ENCODE assay signal across 11 mouse cellular contexts in the genomic region with DNA sequence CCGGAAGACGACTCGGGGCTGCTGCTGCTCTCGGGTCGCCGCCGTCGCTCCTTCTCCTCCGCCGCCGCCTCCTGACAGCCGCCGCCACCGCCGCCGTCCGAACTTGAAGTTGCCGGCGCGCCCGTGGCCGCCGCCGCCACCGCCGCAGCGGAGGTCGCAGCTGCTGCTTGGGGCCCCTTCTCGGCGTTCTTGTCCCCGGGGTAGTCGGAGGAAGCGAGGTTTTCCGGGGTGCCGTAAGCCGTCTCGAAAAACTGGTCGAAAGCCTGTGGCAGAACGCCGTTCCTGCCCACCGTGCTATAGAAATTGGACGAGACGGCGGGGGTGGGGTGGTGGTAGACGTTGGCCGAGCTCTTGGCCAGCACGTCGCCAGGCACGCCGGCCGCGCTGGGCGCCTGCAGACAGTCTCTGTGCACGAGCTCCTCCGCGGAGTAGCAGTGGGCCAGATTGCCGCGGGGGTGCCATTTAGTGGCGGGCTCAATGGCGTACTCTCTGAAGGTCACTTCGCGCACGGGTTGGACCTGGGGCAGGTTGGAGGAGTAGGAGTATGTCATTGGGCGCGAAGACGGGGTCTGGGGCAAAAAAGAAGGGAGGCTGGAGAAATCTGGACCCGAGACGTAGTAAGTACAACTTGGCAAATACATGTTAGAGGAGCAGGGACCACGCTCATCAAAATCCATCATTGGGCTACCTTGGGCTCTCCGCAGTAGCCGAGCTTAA. TPM values are rescaled to one million over a fixed set of nuclear protein-coding genes. Genes with fewer than 3 reads are reported as not detected.
DNase-seq lines count a peak whose midpoint lies in the region; ATAC-seq and TF ChIP-seq lines count a peak whose summit lies in the region.
"Had no signal": no experiment of that assay in that cellular context is flagged by ENCODE, and none has a peak within 500 bp of the region (broad histone marks: within the 10 kb centered on the region; RNA-seq: fewer than 3 reads in every experiment).

No protein-coding gene starts in this region.

- H3K4me3 ChIP-seq in heart, embryonic 14.5 days (ENCODE audit: control insufficient read depth in 1 of 2, insufficient read depth in 1 of 2, low read depth in 1 of 2, low read length in 2 of 2), result peak overlapping the region in 1 of 2 experiments; percentile 15; a peak in 1 of 4 replicates
- H3K4me3 ChIP-seq in C2C12 (ENCODE audit: insufficient read depth, poor library complexity, severe bottlenecking), result peak overlapping the region; percentile 75
- H3K4me3 ChIP-seq in embryonic fibroblast, embryonic 13.5 days (ENCODE audit: insufficient read depth, low read length), result peak overlapping the region; percentile 46
- peak overlapping the region; percentile 99 for H3K4me3 ChIP-seq in limb, embryonic 11.5 days (ENCODE audit: low read depth, low read length)

- peak overlapping the region; percentile 91 for H3ac ChIP-seq in C2C12 (ENCODE audit: control insufficient read depth, insufficient read length, low read depth)

- peaks cover 100% of the 10 kb centered on the region for H3K79me2 ChIP-seq in C2C12 (ENCODE audit: control insufficient read depth, insufficient read depth)

- TF ChIP-seq CTCF in C2C12 (IDR thresholded peaks at IDR 0.05; ENCODE audit: control insufficient read depth, insufficient read depth, insufficient read length), result no peak
- no peak for TF ChIP-seq CTCF in embryonic fibroblast, embryonic 13.5 days (IDR thresholded peaks at IDR 0.05; ENCODE audit: borderline replicate concordance, insufficient read depth, low read length)

- no peak overlapping the region for H3K9ac ChIP-seq in heart, embryonic 14.5 days (ENCODE audit: low read length)
- H3K9ac ChIP-seq in limb, embryonic 11.5 days (ENCODE audit: low read length), result peak overlapping the region; percentile 100

- no peak; the same call in 1 of the 2 replicates for TF ChIP-seq POLR2A in embryonic fibroblast, embryonic 13.5 days (IDR thresholded peaks at IDR 0.05; ENCODE audit: low read depth, low read length)

- ATAC-seq in heart, embryonic 14.5 days (ENCODE audit: insufficient number of reproducible peaks, insufficient read depth, low FRiP score, low read depth), result no peak
- ATAC-seq in limb, embryonic 11.5 days (ENCODE audit: insufficient number of reproducible peaks, low FRiP score, low TSS enrichment, low read depth), result 0 out of 2 replicates have a peak, but pooled peaks have one; percentile 2

- H3K27ac ChIP-seq in heart, embryonic 14.5 days (replicated peaks in 1 of 2; ENCODE audit: control insufficient read depth in 1 of 2, insufficient read depth in 1 of 2, low read depth in 2 of 2, low read length in 2 of 2), result no peak overlapping the region
- H3K27ac ChIP-seq in embryonic fibroblast, embryonic 13.5 days (ENCODE audit: insufficient read depth, low read length), result peak overlapping the region; percentile 47
- peak overlapping the region; percentile 99 for H3K27ac ChIP-seq in limb, embryonic 11.5 days (replicated peaks; ENCODE audit: low read depth, low read length)

- H3K36me3 ChIP-seq in heart, embryonic 14.5 days (ENCODE audit: control insufficient read depth, insufficient read depth, low read length), result no peaks in the 10 kb centered on the region
- peaks cover 13% of the 10 kb centered on the region for H3K36me3 ChIP-seq in C2C12 (ENCODE audit: control insufficient read depth, insufficient read depth)
- H3K36me3 ChIP-seq in limb, embryonic 11.5 days (ENCODE audit: control insufficient read depth, insufficient read depth, low read length), result no peaks in the 10 kb centered on the region
- H3K36me3 ChIP-seq: G1E had no signal

- 1% methylated on average over 59 of the region's 71 CpGs for WGBS in heart, embryonic 14.5 days
- under 1% methylated on average over 71 of the region's 71 CpGs for WGBS in limb, embryonic 11.5 days

- DNase-seq in heart, adult 18-20 months, result no peak
- peak; percentile 78 for DNase-seq in limb, embryonic 11.5 days (ENCODE audit: low spot score)
- no peak for DNase-seq in cerebellum, postnatal 10 days
- DNase-seq in yolk sac, embryonic 10.5 days (ENCODE audit: low spot score), result no peak
- DNase-seq in adrenal gland, postnatal 25 days, result no peak
- DNase-seq: adrenal gland, postnatal 14 days; cerebellum, postnatal 25 days had no signal

- H3K9me3 ChIP-seq in heart, embryonic 14.5 days (ENCODE audit: control insufficient read depth, low read length), result no peaks in the 10 kb centered on the region
- H3K9me3 ChIP-seq in limb, embryonic 11.5 days (ENCODE audit: control insufficient read depth, low read length), result no peaks in the 10 kb centered on the region
- H3K9me3 ChIP-seq: G1E had no signal

- peak overlapping the region; percentile 33 for H3K4me2 ChIP-seq in heart, embryonic 14.5 days (ENCODE audit: low read length)
- peak overlapping the region; percentile 83 for H3K4me2 ChIP-seq in limb, embryonic 11.5 days (ENCODE audit: low read depth, severe bottlenecking)

- H3K27me3 ChIP-seq in heart, embryonic 14.5 days (ENCODE audit: control insufficient read depth, insufficient read depth, low read length), result peaks cover 100% of the 10 kb centered on the region
- no peaks in the 10 kb centered on the region for H3K27me3 ChIP-seq in C2C12 (ENCODE audit: control insufficient read depth, insufficient read depth, insufficient read length)
- H3K27me3 ChIP-seq in limb, embryonic 11.5 days (ENCODE audit: control insufficient read depth, insufficient read depth, low read length), result no peaks in the 10 kb centered on the region

- H3K79me3 ChIP-seq in C2C12 (ENCODE audit: low read depth), result peaks cover 68% of the 10 kb centered on the region

- peaks cover under 1 to 6% of the 10 kb centered on the region in 2 experiments; a peak in 2 of 4 replicates for H3K4me1 ChIP-seq in heart, embryonic 14.5 days (ENCODE audit: control insufficient read depth in 2 of 2, insufficient read depth in 2 of 2, low read length in 2 of 2)
- H3K4me1 ChIP-seq in embryonic fibroblast, embryonic 13.5 days (ENCODE audit: control insufficient read depth, insufficient read depth, low read length), result no peaks in the 10 kb centered on the region
- peaks cover 17% of the 10 kb centered on the region for H3K4me1 ChIP-seq in limb, embryonic 11.5 days (ENCODE audit: control insufficient read depth, insufficient read depth, low read length)

TF ChIP-seq in C2C12, 6 proteins besides CTCF, POLR2A, EP300 and RAD21:
- TF ChIP-seq CEBPB (IDR thresholded peaks at IDR 0.05; ENCODE audit: low read depth) (no peak), FOSL1 (IDR thresholded peaks at IDR 0.05; ENCODE audit: insufficient read depth, low read length, poor library complexity, severe bottlenecking) (no peak)

RNA-seq across cellular contexts. Expression of a gene that starts 0.4 kb away (rescaled TPM):
- not detected in 2 replicates for polyA plus RNA-seq in heart, embryonic 14.5 days (2014; fragmentation: Nextera tagmentation; extraction: Ambion mirVana)
- not detected for total RNA-seq in heart, adult 18-20 months (2021)
- 19.2 TPM for polyA plus RNA-seq in C2C12 (2012; fragmentation: generic; extraction: Trizol)
- polyA plus RNA-seq in embryonic fibroblast, embryonic 13.5 days (2011; ENCODE audit: insufficient read length, low read depth, missing spikeins), result 5.1 and 9.2 TPM in 2 replicates
- polyA plus RNA-seq in limb, embryonic 11.5 days (2014; fragmentation: Nextera tagmentation; extraction: Ambion mirVana), result 66.3 and 78.0 TPM in 2 replicates
- not detected in 2 replicates for total RNA-seq in adrenal gland, postnatal 25 days (2021)
- total RNA-seq: adrenal gland, postnatal 14 days; G1E had no signal
- polyA plus RNA-seq: G1E had no signal

RNA-seq across cellular contexts. Expression of a gene that starts 4.5 kb away (rescaled TPM):
- polyA plus RNA-seq in heart, embryonic 14.5 days (2014; fragmentation: Nextera tagmentation; extraction: Ambion mirVana), result 0.11 and 0.12 TPM in 2 replicates
- total RNA-seq in heart, adult 18-20 months (2021), result not detected
- polyA plus RNA-seq in C2C12 (2012; fragmentation: generic; extraction: Trizol), result 19.8 TPM
- polyA plus RNA-seq in embryonic fibroblast, embryonic 13.5 days (2011; ENCODE audit: insufficient read length, low read depth, missing spikeins), result 12.1 and 18.2 TPM in 2 replicates
- polyA plus RNA-seq in limb, embryonic 11.5 days (2014; fragmentation: Nextera tagmentation; extraction: Ambion mirVana), result 274 and 278 TPM in 2 replicates
- 0.62 TPM in 1 of 2 replicates, not detected in the other for total RNA-seq in adrenal gland, postnatal 25 days (2021)
- polyA plus RNA-seq: G1E had no signal

RNA-seq across cellular contexts. Expression of a gene that starts 14.3 kb away (rescaled TPM):
- 0.11 and 0.26 TPM in 2 replicates for polyA plus RNA-seq in heart, embryonic 14.5 days (2014; fragmentation: Nextera tagmentation; extraction: Ambion mirVana)
- not detected for total RNA-seq in heart, adult 18-20 months (2021)
- polyA plus RNA-seq in C2C12 (2012; fragmentation: generic; extraction: Trizol), result 19.3 TPM
- 9.9 and 13.6 TPM in 2 replicates for polyA plus RNA-seq in embryonic fibroblast, embryonic 13.5 days (2011; ENCODE audit: insufficient read length, low read depth, missing spikeins)
- 86.7 and 90.5 TPM in 2 replicates for polyA plus RNA-seq in limb, embryonic 11.5 days (2014; fragmentation: Nextera tagmentation; extraction: Ambion mirVana)
- 0.61 and 1.5 TPM in 2 replicates for total RNA-seq in adrenal gland, postnatal 25 days (2021)
- polyA plus RNA-seq: G1E had no signal

RNA-seq across cellular contexts. Expression of a gene that starts 15.5 kb away (rescaled TPM):
- polyA plus RNA-seq in heart, embryonic 14.5 days (2014; fragmentation: Nextera tagmentation; extraction: Ambion mirVana), result not detected in 2 replicates
- not detected for total RNA-seq in heart, adult 18-20 months (2021)
- 0.77 TPM for polyA plus RNA-seq in C2C12 (2012; fragmentation: generic; extraction: Trizol)
- polyA plus RNA-seq in embryonic fibroblast, embryonic 13.5 days (2011; ENCODE audit: insufficient read length, low read depth, missing spikeins), result 3.3 and 5.0 TPM in 2 replicates
- polyA plus RNA-seq in limb, embryonic 11.5 days (2014; fragmentation: Nextera tagmentation; extraction: Ambion mirVana), result 25.1 and 29.7 TPM in 2 replicates
- not detected in 2 replicates for total RNA-seq in adrenal gland, postnatal 25 days (2021)
- total RNA-seq: adrenal gland, postnatal 14 days; G1E had no signal
- polyA plus RNA-seq: G1E had no signal

RNA-seq across cellular contexts. Expression of a gene that starts 23.5 kb away (rescaled TPM):
- polyA plus RNA-seq in heart, embryonic 14.5 days (2014; fragmentation: Nextera tagmentation; extraction: Ambion mirVana), result 0.12 and 0.28 TPM in 2 replicates
- under 1 TPM in 1 of 2 experiments, not detected in 1; 0.59 TPM for total RNA-seq in heart, adult 18-20 months (2021)
- 7.5 TPM for polyA plus RNA-seq in C2C12 (2012; fragmentation: generic; extraction: Trizol)
- polyA plus RNA-seq in embryonic fibroblast, embryonic 13.5 days (2011; ENCODE audit: insufficient read length, low read depth, missing spikeins), result 15.8 and 21.6 TPM in 2 replicates
- 14.7 and 16.2 TPM in 2 replicates for polyA plus RNA-seq in limb, embryonic 11.5 days (2014; fragmentation: Nextera tagmentation; extraction: Ambion mirVana)
- total RNA-seq in adrenal gland, postnatal 25 days (2021), result 12.9 and 18.3 TPM in 2 replicates

Comparison
In these comparisons a context has a peak if more than half of its experiments do, and no peak if none do; other contexts are left out.
1. H3K27ac ChIP-seq: peak in embryonic fibroblast, embryonic 13.5 days (single experiment) and limb, embryonic 11.5 days (single experiment); none in heart, embryonic 14.5 days (0 of 2).
2. RNA of a gene that starts 4.5 kb away (polyA plus RNA-seq): 274 to 278 TPM in limb, embryonic 11.5 days, 19.8 TPM in C2C12 (single experiment) and 12.1 to 18.2 TPM in embryonic fibroblast, embryonic 13.5 days; 0.11 to 0.12 TPM in heart, embryonic 14.5 days; every median in the first group is over 10 times any median in the second.